Mouse (Mus musculus): ENCODE results near the gene Camkv. TPM values are rescaled to one million over a fixed set of nuclear protein-coding genes. Genes with fewer than 3 reads are reported as not detected.

Camkv gene
- total RNA-seq, 1 experiment, result 21.5 TPM

DNA sequence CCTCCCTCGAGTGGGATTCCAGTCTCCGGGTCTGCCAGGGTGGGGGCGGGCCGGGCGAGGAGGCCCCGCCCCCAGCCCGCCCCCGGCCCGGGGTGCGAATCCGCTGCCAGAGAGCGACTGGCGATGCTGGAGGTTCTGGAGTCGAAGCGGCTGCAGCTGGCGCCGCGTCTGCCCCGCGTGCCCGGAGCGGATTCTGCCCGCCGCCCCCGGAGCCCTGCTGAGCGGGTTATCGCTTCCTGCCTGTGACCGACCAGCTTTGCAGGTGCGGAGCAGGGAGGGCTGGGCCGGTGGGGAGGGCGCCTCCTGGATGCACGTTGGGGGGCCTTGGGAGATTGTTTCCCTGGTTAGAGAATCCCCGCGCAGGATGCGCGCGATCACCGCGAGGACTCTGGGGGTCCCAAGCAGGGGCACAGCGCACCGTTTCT, 328 bp downstream of the Camkv start:
- in situ Hi-C loops (cut with MboI; ENCODE audit: low sequenced_read_pairs in 2 of 2, unreplicated experiment in 2 of 2), result no loop called here
- Histone ChIP-seq H3K36me3 (ENCODE audit: control insufficient read depth, insufficient read depth, low read length, poor library complexity, severe bottlenecking) (no peaks in the 10 kb centered on the region), H3K27ac (ENCODE audit: insufficient read depth, low read depth, low read length, poor library complexity, severe bottlenecking) (no peak overlapping the region; the same call in 1 of the 2 replicates), H3K9ac (ENCODE audit: insufficient read depth, low read depth, low read length, poor library complexity, severe bottlenecking) (peak overlapping the region; percentile 53), H3K4me3 (ENCODE audit: insufficient read depth in 1 of 2, low read depth in 1 of 2, low read length in 2 of 2, poor library complexity in 1 of 2, severe bottlenecking in 1 of 2) (peak overlapping the region; percentile 76 to 82), H3K9me3 (ENCODE audit: control insufficient read depth, insufficient read depth, low read depth, low read length) (no peaks in the 10 kb centered on the region), H3K4me1 (ENCODE audit: control insufficient read depth in 2 of 2, insufficient read depth in 2 of 2, low read length in 2 of 2, poor library complexity in 1 of 2) (peaks cover 0 to 7% of the 10 kb centered on the region in 2 experiments; a peak in 3 of 4 replicates)
- TF ChIP-seq ZC3H11A (IDR thresholded peaks at IDR 0.05; ENCODE audit: borderline replicate concordance, low read depth, low read length) (no peak), CHD2 (IDR thresholded peaks at IDR 0.05; ENCODE audit: low read depth, low read length) (no peak), HCFC1 (IDR thresholded peaks at IDR 0.05; ENCODE audit: borderline replicate concordance, insufficient read depth, low read length) (0 out of 2 replicates have a peak, but pooled peaks have one; percentile 49)
- DNase-seq (ENCODE audit: low read depth, low spot score), result peak; percentile 56

GRCm38 (mm10) chr9:107936215-107936822, 845 bp downstream of the Camkv start:
- DNase-seq (ENCODE audit: low read depth, low spot score), result no peak
- no peaks in the 10 kb centered on the region for H3K36me3 ChIP-seq (ENCODE audit: control insufficient read depth, insufficient read depth, low read length, poor library complexity, severe bottlenecking)
- in situ Hi-C loops (cut with MboI; ENCODE audit: low sequenced_read_pairs in 2 of 2, unreplicated experiment in 2 of 2), result no loop called here
- H3K4me1 ChIP-seq (ENCODE audit: control insufficient read depth in 2 of 2, insufficient read depth in 2 of 2, low read length in 2 of 2, poor library complexity in 1 of 2), result peaks cover 0 to 7% of the 10 kb centered on the region in 2 experiments; a peak in 3 of 4 replicates
- H3K4me3 ChIP-seq (ENCODE audit: insufficient read depth in 1 of 2, low read depth in 1 of 2, low read length in 2 of 2, poor library complexity in 1 of 2, severe bottlenecking in 1 of 2), result peak overlapping the region; percentile 76 to 82
- peak overlapping the region; percentile 53 for H3K9ac ChIP-seq (ENCODE audit: insufficient read depth, low read depth, low read length, poor library complexity, severe bottlenecking)
- no peak overlapping the region; the same call in 1 of the 2 replicates for H3K27ac ChIP-seq (ENCODE audit: insufficient read depth, low read depth, low read length, poor library complexity, severe bottlenecking)
- H3K9me3 ChIP-seq (ENCODE audit: control insufficient read depth, insufficient read depth, low read depth, low read length), result no peaks in the 10 kb centered on the region
- TF ChIP-seq ZC3H11A (IDR thresholded peaks at IDR 0.05; ENCODE audit: borderline replicate concordance, low read depth, low read length) (no peak), HCFC1 (IDR thresholded peaks at IDR 0.05; ENCODE audit: borderline replicate concordance, insufficient read depth, low read length) (no peak), CHD2 (IDR thresholded peaks at IDR 0.05; ENCODE audit: low read depth, low read length) (no peak), MAFK (IDR thresholded peaks at IDR 0.05; ENCODE audit: insufficient read depth, low read depth, low read length) (no peak), ZNF384 (IDR thresholded peaks at IDR 0.05; ENCODE audit: low read depth, low read length) (no peak)

GRCm38 (mm10) chr9:107936831-107937230, 1.4 kb downstream of the Camkv start:
- in situ Hi-C loops (cut with MboI; ENCODE audit: low sequenced_read_pairs in 2 of 2, unreplicated experiment in 2 of 2), result no loop called here
- Histone ChIP-seq H3K4me1 (ENCODE audit: control insufficient read depth in 2 of 2, insufficient read depth in 2 of 2, low read length in 2 of 2, poor library complexity in 1 of 2) (peaks cover 0 to 7% of the 10 kb centered on the region in 2 experiments; a peak in 3 of 4 replicates), H3K4me3 (ENCODE audit: insufficient read depth in 1 of 2, low read depth in 1 of 2, low read length in 2 of 2, poor library complexity in 1 of 2, severe bottlenecking in 1 of 2) (peak overlapping the region; percentile 76 to 82; a peak in 3 of 4 replicates), H3K36me3 (ENCODE audit: control insufficient read depth, insufficient read depth, low read length, poor library complexity, severe bottlenecking) (no peaks in the 10 kb centered on the region), H3K9me3 (ENCODE audit: control insufficient read depth, insufficient read depth, low read depth, low read length) (no peaks in the 10 kb centered on the region), H3K9ac (ENCODE audit: insufficient read depth, low read depth, low read length, poor library complexity, severe bottlenecking) (no peak overlapping the region; the same call in 1 of the 2 replicates), H3K27ac (ENCODE audit: insufficient read depth, low read depth, low read length, poor library complexity, severe bottlenecking) (no peak overlapping the region)
- TF ChIP-seq CHD2 (IDR thresholded peaks at IDR 0.05; ENCODE audit: low read depth, low read length), result no peak
- no peak for TF ChIP-seq HCFC1 (IDR thresholded peaks at IDR 0.05; ENCODE audit: borderline replicate concordance, insufficient read depth, low read length)
- DNase-seq (ENCODE audit: low read depth, low spot score), result no peak

- no peak overlapping the region for H3K9ac ChIP-seq (ENCODE audit: insufficient read depth, low read depth, low read length, poor library complexity, severe bottlenecking)
- DNase-seq (ENCODE audit: low read depth, low spot score), result no peak
- no peak overlapping the region for H3K27ac ChIP-seq (ENCODE audit: insufficient read depth, low read depth, low read length, poor library complexity, severe bottlenecking)
- H3K36me3 ChIP-seq (ENCODE audit: control insufficient read depth, insufficient read depth, low read length, poor library complexity, severe bottlenecking), result peaks cover 17% of the 10 kb centered on the region
- H3K4me1 ChIP-seq (ENCODE audit: control insufficient read depth in 2 of 2, insufficient read depth in 2 of 2, low read length in 2 of 2, poor library complexity in 1 of 2), result peaks cover 0 to 2% of the 10 kb centered on the region in 2 experiments; a peak in 1 of 4 replicates
- TF ChIP-seq MAFK (IDR thresholded peaks at IDR 0.05; ENCODE audit: insufficient read depth, low read depth, low read length), result no peak
- no peak for TF ChIP-seq ZC3H11A (IDR thresholded peaks at IDR 0.05; ENCODE audit: borderline replicate concordance, low read depth, low read length)
- TF ChIP-seq ZNF384 (IDR thresholded peaks at IDR 0.05; ENCODE audit: low read depth, low read length), result no peak
- TF ChIP-seq CHD2 (IDR thresholded peaks at IDR 0.05; ENCODE audit: low read depth, low read length), result no peak
- no peak for TF ChIP-seq HCFC1 (IDR thresholded peaks at IDR 0.05; ENCODE audit: borderline replicate concordance, insufficient read depth, low read length)
- H3K4me3 ChIP-seq (ENCODE audit: insufficient read depth in 1 of 2, low read depth in 1 of 2, low read length in 2 of 2, poor library complexity in 1 of 2, severe bottlenecking in 1 of 2), result no peak overlapping the region
- H3K9me3 ChIP-seq (ENCODE audit: control insufficient read depth, insufficient read depth, low read depth, low read length), result no peaks in the 10 kb centered on the region
- in situ Hi-C loops (cut with MboI; ENCODE audit: low sequenced_read_pairs in 2 of 2, unreplicated experiment in 2 of 2), result no loop called here
These were observed 12.0 kb downstream of the Camkv start for GRCm38 (mm10) chr9:107947241-107948194.
